Mouse (Mus musculus) adrenal gland, adult 10 weeks (tissue): ENCODE results near the gene Mrpl38. TPM values are rescaled to one million over a fixed set of nuclear protein-coding genes. Genes with fewer than 3 reads are reported as not detected.

Experiments
- polyA plus RNA-seq: library from polyadenylated mRNA; stranded (reverse); fragments of 350-450 nt; fragmentation: Illumina TruSeq; extraction: RNeasy Lipid Tissue Mini Kit (QIAGEN cat#74804); gene quantifications from one replicate; pipeline ENCODE4 v1.2.3, GENCODE M21; 2014; ENCODE audit warnings: low read depth, low replicate concordance

Mrpl38 gene
- polyA plus RNA-seq: 2.7 TPM

GRCm38 (mm10) chr11:116138468-116139138 is at the start of gene Mrpl38:
Gene Mrpl38, minus strand, starts transcription at chr11:116138868.

GRCm38 (mm10) chr11:116167884-116168439 is 29.3 kb upstream of the Mrpl38 start, which contains the start of gene Fbf1:
Gene Fbf1, minus strand, starts transcription at chr11:116168166.

GRCm38 (mm10) chr11:116130488-116131205 is 8.0 kb downstream of the Mrpl38 start, which contains the start of gene Trim65:
Gene Trim65, minus strand, starts transcription at chr11:116131128.

GRCm38 (mm10) chr11:116127156-116127980 is 11.3 kb downstream of the Mrpl38 start, which contains the start of gene Trim47:
Gene Trim47, minus strand, starts transcription at chr11:116127210.

GRCm38 (mm10) chr11:116086258-116087193 is 52.1 kb downstream of the Mrpl38 start, which contains the start of gene Wbp2:
Gene Wbp2, minus strand, starts transcription at chr11:116086995.

Other genes with a start within 250 kb of the Mrpl38 start
- not detected for gene Smim5, start 238.9 kb downstream of the Mrpl38 start, polyA plus RNA-seq
- not detected for gene Smim6, start 226.9 kb downstream of the Mrpl38 start, polyA plus RNA-seq
- gene Sap30bp, start 205.6 kb downstream of the Mrpl38 start, polyA plus RNA-seq: 8.3 TPM
- 3.6 TPM for gene Recql5, start 205.4 kb downstream of the Mrpl38 start, polyA plus RNA-seq
- gene Itgb4, start 164.2 kb downstream of the Mrpl38 start, polyA plus RNA-seq: not detected
- not detected for gene Galk1, start 126.1 kb downstream of the Mrpl38 start, polyA plus RNA-seq
- gene H3f3b, start 110.9 kb downstream of the Mrpl38 start, polyA plus RNA-seq: 649 TPM
- gene Unk, start 108.5 kb downstream of the Mrpl38 start, polyA plus RNA-seq: 2.2 TPM
- not detected for gene Unc13d, start 60.9 kb downstream of the Mrpl38 start, polyA plus RNA-seq
- 20.4 TPM for gene Wbp2, start 51.9 kb downstream of the Mrpl38 start, polyA plus RNA-seq
- not detected for gene Trim47, start 11.7 kb downstream of the Mrpl38 start, polyA plus RNA-seq
- gene Trim65, start 7.7 kb downstream of the Mrpl38 start, polyA plus RNA-seq: 6.2 TPM
- 17.7 TPM for gene Fbf1, start 29.3 kb upstream of the Mrpl38 start, polyA plus RNA-seq
- gene Ten1, start 60.0 kb upstream of the Mrpl38 start, polyA plus RNA-seq: 2.0 TPM
- gene Acox1, start 60.2 kb upstream of the Mrpl38 start, polyA plus RNA-seq: 192 TPM
- not detected for gene Evpl, start 99.2 kb upstream of the Mrpl38 start, polyA plus RNA-seq
- 10.0 TPM for gene Srp68, start 135.3 kb upstream of the Mrpl38 start, polyA plus RNA-seq
- not detected for gene Galr2, start 142.1 kb upstream of the Mrpl38 start, polyA plus RNA-seq
- 9.3 TPM for gene Exoc7, start 168.4 kb upstream of the Mrpl38 start, polyA plus RNA-seq
- gene Foxj1, start 196.5 kb upstream of the Mrpl38 start, polyA plus RNA-seq: not detected